Mouse (Mus musculus): ENCODE measurements around the gene Tlr2.
"Not testable (repeated sequence)": the region's sequence is repeated elsewhere in the genome, so short reads cannot be mapped to it uniquely, and the experiment has no call there.

Tlr2 gene

GRCm38 (mm10) chr3:83841095-83841850 lies at the start of gene Tlr2:
Tlr2 (minus strand) TSS chr3:83841767.
- DNase-seq (ENCODE audit: low spot score) = no peak

- no peak for DNase-seq (ENCODE audit: low spot score)
Measured at GRCm38 (mm10) chr3:83885163-83885562, 43.6 kb upstream of the Tlr2 start.

- not testable (repeated sequence) for DNase-seq (ENCODE audit: low spot score)
Measured at GRCm38 (mm10) chr3:83879261-83880050, 37.9 kb upstream of the Tlr2 start.

GRCm38 (mm10) chr3:83878801-83879200 lies 37.2 kb upstream of the Tlr2 start:
- DNase-seq (ENCODE audit: low spot score) = no peak

- no peak for DNase-seq (ENCODE audit: low spot score)
Measured at GRCm38 (mm10) chr3:83876299-83876698, 34.7 kb upstream of the Tlr2 start.

- DNase-seq (ENCODE audit: low spot score) = not testable (repeated sequence)
Measured at GRCm38 (mm10) chr3:83875078-83875477, 33.5 kb upstream of the Tlr2 start.

GRCm38 (mm10) chr3:83872853-83873252 lies 31.3 kb upstream of the Tlr2 start:
- not testable (repeated sequence) for DNase-seq (ENCODE audit: low spot score)

GRCm38 (mm10) chr3:83871962-83872361 lies 30.4 kb upstream of the Tlr2 start:
- DNase-seq (ENCODE audit: low spot score) = not testable (repeated sequence)

- not testable (repeated sequence) for DNase-seq (ENCODE audit: low spot score)
Measured at GRCm38 (mm10) chr3:83871559-83871958, 30.0 kb upstream of the Tlr2 start.

GRCm38 (mm10) chr3:83869776-83870175 lies 28.2 kb upstream of the Tlr2 start:
- no peak for DNase-seq (ENCODE audit: low spot score)

GRCm38 (mm10) chr3:83867026-83867425 lies 25.5 kb upstream of the Tlr2 start:
- not testable (repeated sequence) for DNase-seq (ENCODE audit: low spot score)

GRCm38 (mm10) chr3:83865216-83865615 lies 23.6 kb upstream of the Tlr2 start:
- DNase-seq (ENCODE audit: low spot score) = no peak

GRCm38 (mm10) chr3:83864064-83864548 lies 22.5 kb upstream of the Tlr2 start:
- DNase-seq (ENCODE audit: low spot score) = no peak

- DNase-seq (ENCODE audit: low spot score) = no peak
Measured at GRCm38 (mm10) chr3:83862956-83863355, 21.4 kb upstream of the Tlr2 start.

- DNase-seq (ENCODE audit: low spot score) = no peak
Measured at GRCm38 (mm10) chr3:83859595-83859994, 18.0 kb upstream of the Tlr2 start.

- DNase-seq (ENCODE audit: low spot score) = no peak
Measured at GRCm38 (mm10) chr3:83859071-83859470, 17.5 kb upstream of the Tlr2 start.

- no peak for DNase-seq (ENCODE audit: low spot score)
Measured at GRCm38 (mm10) chr3:83857621-83858020, 16.1 kb upstream of the Tlr2 start.

GRCm38 (mm10) chr3:83855643-83856042 lies 14.1 kb upstream of the Tlr2 start:
- DNase-seq (ENCODE audit: low spot score) = no peak

- no peak for DNase-seq (ENCODE audit: low spot score)
Measured at GRCm38 (mm10) chr3:83849341-83849740, 7.8 kb upstream of the Tlr2 start.

GRCm38 (mm10) chr3:83844766-83845520 lies 3.4 kb upstream of the Tlr2 start:
- DNase-seq (ENCODE audit: low spot score) = no peak

GRCm38 (mm10) chr3:83839477-83839876 lies 2.1 kb downstream of the Tlr2 start:
- no peak for DNase-seq (ENCODE audit: low spot score)

- DNase-seq (ENCODE audit: low spot score) = no peak
Measured at GRCm38 (mm10) chr3:83836685-83837084, 4.9 kb downstream of the Tlr2 start.
